Mouse (Mus musculus): ENCODE measurements around the gene Gca. TPM values are rescaled to one million over a fixed set of nuclear protein-coding genes. Genes with fewer than 3 reads are reported as not detected.
"Not testable (repeated sequence)": the region's sequence is repeated elsewhere in the genome, so short reads cannot be mapped to it uniquely, and the experiment has no call there.

The Gca gene
- polyA plus RNA-seq, 1 experiment = 6.7 TPM

GRCm38 (mm10) chr2:62670301-62670700 lies 6.2 kb downstream of the Gca start:
- DNase-seq (ENCODE audit: low spot score) = no peak

- DNase-seq (ENCODE audit: low spot score) = no peak
Observed at GRCm38 (mm10) chr2:62670767-62671166, 6.7 kb downstream of the Gca start.

- DNase-seq (ENCODE audit: low spot score) = no peak
Observed at GRCm38 (mm10) chr2:62672788-62673187, 8.7 kb downstream of the Gca start.

- no peak for DNase-seq (ENCODE audit: low spot score)
Observed at GRCm38 (mm10) chr2:62681667-62682066, 17.6 kb downstream of the Gca start.

GRCm38 (mm10) chr2:62684989-62685595 lies 21.0 kb downstream of the Gca start:
- no peak for DNase-seq (ENCODE audit: low spot score)

- DNase-seq (ENCODE audit: low spot score) = no peak
Observed at GRCm38 (mm10) chr2:62685934-62686333, 21.8 kb downstream of the Gca start.

- no peak for DNase-seq (ENCODE audit: low spot score)
Observed at GRCm38 (mm10) chr2:62706313-62706712, 42.2 kb downstream of the Gca start.

GRCm38 (mm10) chr2:62709633-62710032 lies 45.5 kb downstream of the Gca start:
- no peak for DNase-seq (ENCODE audit: low spot score)

GRCm38 (mm10) chr2:62714362-62714761 lies 50.3 kb downstream of the Gca start:
- DNase-seq (ENCODE audit: low spot score) = not testable (repeated sequence)

GRCm38 (mm10) chr2:62715260-62715659 lies 51.2 kb downstream of the Gca start:
- no peak for DNase-seq (ENCODE audit: low spot score)

- no peak for DNase-seq (ENCODE audit: low spot score)
Observed at GRCm38 (mm10) chr2:62717270-62717669, 53.2 kb downstream of the Gca start.

- DNase-seq (ENCODE audit: low spot score) = no peak
Observed at GRCm38 (mm10) chr2:62718411-62718810, 54.3 kb downstream of the Gca start.

- no peak for DNase-seq (ENCODE audit: low spot score)
Observed at GRCm38 (mm10) chr2:62725946-62726345, 61.9 kb downstream of the Gca start.

- DNase-seq (ENCODE audit: low spot score) = no peak
Observed at GRCm38 (mm10) chr2:62727732-62728131, 63.6 kb downstream of the Gca start.

GRCm38 (mm10) chr2:62730671-62731070 lies 66.6 kb downstream of the Gca start:
- no peak for DNase-seq (ENCODE audit: low spot score)

- no peak for DNase-seq (ENCODE audit: low spot score)
Observed at GRCm38 (mm10) chr2:62743098-62743497, 79.0 kb downstream of the Gca start.

Other genes starting within 250 kb of the Gca start
- not detected in 2 replicates for gene Gcg, start 180.6 kb upstream of the Gca start, polyA plus RNA-seq (2012; rRNA removed)
- gene Fap, start 90.2 kb upstream of the Gca start, polyA plus RNA-seq (2012; rRNA removed) = 1.8 and 1.9 TPM in 2 replicates
- 7.1 and 9.1 TPM in 2 replicates for gene Ifih1, start 18.0 kb upstream of the Gca start, polyA plus RNA-seq (2012; rRNA removed)